Mouse (Mus musculus) c-Kit-positive CD71-positive TER-119-positive erythroid progenitor cells, embryonic 14.5 days (primary cell): ENCODE data around the gene Ramp2.
A peak's percentile ranks its signal among the peaks of the same experiment; 100 is the strongest.

ENCODE experiments used
- DNase-seq: peaks from one replicate; pipeline ENCODE4 v3.0.0-alpha.2; 2013; ENCODE audit warnings: low spot score

Ramp2 gene

GRCm38 (mm10) chr11:101245855-101246701 lies at the start of gene Ramp2:
Gene Ramp2 (plus strand): TSS chr11:101246028.
- no peak for DNase-seq

- no peak for DNase-seq
Measured at GRCm38 (mm10) chr11:101196175-101196574, 49.7 kb upstream of the Ramp2 start.

GRCm38 (mm10) chr11:101199555-101199954 lies 46.3 kb upstream of the Ramp2 start:
- no peak for DNase-seq

GRCm38 (mm10) chr11:101200986-101201385 lies 44.8 kb upstream of the Ramp2 start:
- DNase-seq, result peak; percentile 52

- peak; percentile 76 for DNase-seq
Measured at GRCm38 (mm10) chr11:101211970-101212369, 33.9 kb upstream of the Ramp2 start.

GRCm38 (mm10) chr11:101216936-101217335 lies 28.9 kb upstream of the Ramp2 start:
- no peak for DNase-seq

GRCm38 (mm10) chr11:101218436-101219055 lies 27.3 kb upstream of the Ramp2 start:
- no peak for DNase-seq

- DNase-seq, result no peak
Measured at GRCm38 (mm10) chr11:101220853-101221252, 25.0 kb upstream of the Ramp2 start.

- no peak for DNase-seq
Measured at GRCm38 (mm10) chr11:101221306-101221986, 24.4 kb upstream of the Ramp2 start.

- DNase-seq, result no peak
Measured at GRCm38 (mm10) chr11:101224337-101224736, 21.5 kb upstream of the Ramp2 start.

- no peak for DNase-seq
Measured at GRCm38 (mm10) chr11:101225331-101226064, 20.3 kb upstream of the Ramp2 start.

- DNase-seq, result peak; percentile 67
Measured at GRCm38 (mm10) chr11:101226065-101226701, 19.6 kb upstream of the Ramp2 start, which contains the start of gene Ezh1. Gene Ezh1 (minus strand): TSS chr11:101226463.

- DNase-seq, result no peak
Measured at GRCm38 (mm10) chr11:101229361-101229900, 16.4 kb upstream of the Ramp2 start.

- no peak for DNase-seq
Measured at GRCm38 (mm10) chr11:101230061-101230511, 15.7 kb upstream of the Ramp2 start.

GRCm38 (mm10) chr11:101230526-101230925 lies 15.3 kb upstream of the Ramp2 start:
- no peak for DNase-seq

GRCm38 (mm10) chr11:101230991-101231871 lies 14.6 kb upstream of the Ramp2 start:
- no peak for DNase-seq

- no peak for DNase-seq
Measured at GRCm38 (mm10) chr11:101232010-101232839, 13.6 kb upstream of the Ramp2 start.

GRCm38 (mm10) chr11:101233240-101233639 lies 12.6 kb upstream of the Ramp2 start:
- no peak for DNase-seq

GRCm38 (mm10) chr11:101234124-101234523 lies 11.7 kb upstream of the Ramp2 start:
- DNase-seq, result no peak
